Mouse (Mus musculus) testis, adult 2 months (tissue): ENCODE data around the gene Tor1a.

Experiments
- CTCF ChIP-seq: fragments of 200-500 bp; IDR thresholded peaks from 2 replicates; pipeline ENCODE4 v1.5.1; 2012; ENCODE audit warnings: low read depth, mild to moderate bottlenecking, inconsistent platforms, low read length, moderate library complexity; ENCODE audit not compliant: control insufficient read depth, insufficient read depth, insufficient replicate concordance
- POLR2A ChIP-seq: fragments of 200-500 bp; IDR thresholded peaks from 2 replicates; pipeline ENCODE4 v1.6.1; 2012; ENCODE audit warnings: low read depth, mild to moderate bottlenecking, inconsistent platforms, low read length, moderate library complexity; ENCODE audit not compliant: control insufficient read depth

- TF ChIP-seq CTCF: no peak
- TF ChIP-seq POLR2A: peak; percentile 62
Measured at GRCm38 (mm10) chr2:30981790-30982513, 14.2 kb upstream of the Tor1a start, which contains the start of the genes BC005624 and Usp20.
